Mouse (Mus musculus) embryonic facial prominence, embryonic 13.5 days (tissue): ENCODE results near the gene C87436. TPM values are rescaled to one million over a fixed set of nuclear protein-coding genes. Genes with fewer than 3 reads are reported as not detected.

Source experiments
- ATAC-seq: fragments of 200-750 bp; cut with Nextera tagmentation; 2 replicates; pipeline ENCODE4 v1.8.0; 2017; ENCODE audit warnings: low read depth; ENCODE audit not compliant: insufficient number of reproducible peaks, insufficient read depth, low FRiP score, low TSS enrichment
- H3K27ac ChIP-seq: fragments of 300-500 bp; sonication (generic); 2 replicates; pipeline ENCODE4 v1.5.1; 2015; ENCODE audit warnings: moderate library complexity, mild to moderate bottlenecking, inconsistent platforms
- H3K27me3 ChIP-seq: fragments of 300-500 bp; sonication (generic); 2 replicates; pipeline ENCODE4 v1.6.1; 2015; ENCODE audit warnings: mild to moderate bottlenecking, inconsistent platforms
- H3K36me3 ChIP-seq: fragments of 300-500 bp; sonication (generic); 2 replicates; pipeline ENCODE4 v1.6.1; 2015; ENCODE audit warnings: mild to moderate bottlenecking, inconsistent platforms
- H3K4me1 ChIP-seq: fragments of 300-500 bp; sonication (generic); 2 replicates; pipeline ENCODE4 v1.6.1; 2015; ENCODE audit warnings: inconsistent platforms
- H3K4me2 ChIP-seq: fragments of 300-500 bp; sonication (generic); 2 replicates; pipeline ENCODE4 v1.6.1; 2015; ENCODE audit warnings: moderate library complexity, mild to moderate bottlenecking, inconsistent platforms
- H3K4me3 ChIP-seq: fragments of 300-500 bp; sonication (generic); 2 replicates; pipeline ENCODE4 v1.5.1; 2015; ENCODE audit warnings: mild to moderate bottlenecking, inconsistent platforms
- H3K9ac ChIP-seq: fragments of 300-500 bp; sonication (generic); 2 replicates; pipeline ENCODE4 v1.6.1; 2015; ENCODE audit warnings: mild to moderate bottlenecking, inconsistent platforms
- H3K9me3 ChIP-seq: fragments of 300-500 bp; sonication (generic); 2 replicates; pipeline ENCODE4 v1.6.1; 2016; ENCODE audit warnings: inconsistent platforms
- WGBS: fragments of 180-500 bp; shearing (Covaris S2); methylation state at CpG from one replicate; pipeline ENCODE4 v1.1.7; 2015; ENCODE audit warnings: mixed read lengths; 5-methylcytosine and 5-hydroxymethylcytosine counted together
- polyA plus RNA-seq: library from polyadenylated mRNA; unstranded; fragments of >200 nt; fragmentation: Nextera tagmentation; extraction: Ambion mirVana; gene quantifications from 2 replicates; pipeline ENCODE4 v1.2.1, GENCODE M21; 2015

Gene C87436
- polyA plus RNA-seq = 27.9 and 31.4 TPM in 2 replicates

DNA sequence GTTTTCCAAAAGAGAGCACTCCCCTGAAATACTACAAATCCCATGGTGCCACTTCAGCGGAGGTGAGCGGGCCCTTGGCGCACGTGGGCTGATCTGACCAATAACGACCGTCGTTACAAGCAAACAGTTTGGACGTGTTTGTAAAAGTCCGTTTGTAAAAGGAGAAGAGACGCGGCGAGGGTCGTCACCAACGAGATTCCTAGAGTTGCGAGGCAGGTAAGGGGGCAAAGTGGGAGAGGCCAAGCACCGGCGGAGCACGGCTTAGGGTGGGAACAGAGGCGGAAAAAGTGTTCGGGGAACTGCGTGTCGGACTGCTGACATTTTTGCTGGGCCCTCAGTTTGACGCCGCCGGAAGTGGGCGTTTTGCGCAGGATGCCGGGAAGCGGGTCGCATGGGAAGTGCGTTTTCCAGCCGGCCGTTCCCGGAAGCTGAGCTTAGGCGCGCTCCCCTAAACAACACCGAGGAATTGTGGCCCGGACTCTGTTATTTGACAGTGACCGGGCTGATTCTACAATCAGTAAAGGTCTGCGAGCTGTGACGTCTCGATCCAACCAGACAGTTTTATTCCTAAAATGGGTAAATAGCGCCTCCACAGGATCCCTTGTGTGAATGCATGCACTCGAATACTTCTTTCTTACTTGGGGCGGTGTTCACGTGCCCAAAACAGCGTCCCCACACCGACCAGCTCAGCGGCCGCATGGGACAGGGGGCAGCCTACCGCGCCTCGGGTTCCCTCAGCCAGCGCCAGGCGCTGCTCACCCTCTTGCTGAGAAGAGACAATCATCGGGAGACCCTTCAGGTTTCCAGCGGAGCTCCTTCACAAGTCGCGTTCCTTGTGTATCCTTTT lies at the start of gene C87436:
TSS of gene C87436 (plus strand) at position 103 of the 847 bp plus-strand sequence.
- Histone ChIP-seq H3K36me3 (peaks cover 43% of the 10 kb centered on the region), H3K4me2 (peak within 1 kb of the TSS; percentile 81), H3K27ac (peak within 1 kb of the TSS; percentile 97), H3K9me3 (no peaks in the 10 kb centered on the region), H3K27me3 (no peaks in the 10 kb centered on the region), H3K9ac (peak within 1 kb of the TSS; percentile 91), H3K4me1 (peaks cover 6% of the 10 kb centered on the region), H3K4me3 (peak within 1 kb of the TSS; percentile 90)
- under 1% methylated on average over 59 of the region's 59 CpGs for WGBS
- peak; percentile 89 for ATAC-seq

DNA sequence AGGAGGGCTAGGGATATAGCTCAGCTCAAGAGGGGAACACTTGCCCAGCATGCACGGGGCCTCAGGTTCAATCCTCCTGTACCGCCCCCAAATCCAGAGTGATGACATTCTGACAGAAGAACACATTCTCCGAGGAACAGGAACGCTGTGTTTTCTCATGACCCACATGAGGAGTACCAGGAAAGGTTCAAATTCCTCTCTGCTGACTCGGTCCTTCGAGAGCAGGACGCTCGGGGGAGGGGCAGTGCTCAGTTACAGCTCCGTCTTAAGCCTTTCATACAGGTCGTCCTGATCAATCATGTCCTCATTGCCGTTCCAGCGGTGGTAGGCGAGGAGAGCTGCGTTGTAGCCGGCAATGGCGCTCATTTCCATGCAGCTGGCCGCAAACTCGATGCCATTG lies 49.7 kb upstream of the C87436 start:
- 86% methylated on average over 18 of the region's 18 CpGs for WGBS
- Histone ChIP-seq H3K9ac (no peak overlapping the region), H3K4me2 (no peak overlapping the region), H3K27ac (no peak overlapping the region), H3K4me3 (no peak overlapping the region), H3K9me3 (no peaks in the 10 kb centered on the region), H3K27me3 (no peaks in the 10 kb centered on the region), H3K4me1 (no peaks in the 10 kb centered on the region), H3K36me3 (peaks cover 81% of the 10 kb centered on the region)
- ATAC-seq = no peak

GRCm38 (mm10) chr6:86391326-86391725 lies 46.8 kb upstream of the C87436 start:
- no peaks in the 10 kb centered on the region for H3K9me3 ChIP-seq
- ATAC-seq = no peak
- H3K4me3 ChIP-seq = no peak overlapping the region
- no peaks in the 10 kb centered on the region for H3K27me3 ChIP-seq
- no peak overlapping the region for H3K9ac ChIP-seq
- no peak overlapping the region for H3K27ac ChIP-seq
- no peak overlapping the region for H3K4me2 ChIP-seq
- WGBS = 98% methylated on average over 5 of the region's 5 CpGs
- peaks cover 76% of the 10 kb centered on the region for H3K36me3 ChIP-seq
- H3K4me1 ChIP-seq = peaks cover 16% of the 10 kb centered on the region

DNA sequence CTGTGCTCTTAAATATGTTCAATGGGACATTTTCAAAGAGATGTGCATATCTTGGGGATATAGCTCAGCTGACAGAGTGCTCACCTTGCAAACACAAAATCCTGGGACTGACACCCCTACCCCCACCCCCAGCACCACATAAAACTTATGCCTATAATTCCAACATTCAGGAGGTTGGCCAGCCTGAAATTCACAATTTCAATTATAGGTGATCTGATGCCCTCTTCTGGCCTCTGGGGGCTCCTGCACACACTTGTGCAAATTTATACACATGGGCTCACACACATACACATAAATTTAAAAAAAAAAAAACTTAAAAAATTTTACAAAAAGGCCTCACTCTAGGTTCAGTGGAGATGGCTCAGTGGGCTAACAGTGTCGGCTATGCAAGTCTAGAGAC lies 45.0 kb upstream of the C87436 start:
- no peak overlapping the region for H3K27ac ChIP-seq
- WGBS = 86% methylated on average over 1 of the region's 1 CpGs
- no peaks in the 10 kb centered on the region for H3K9me3 ChIP-seq
- H3K4me3 ChIP-seq = no peak overlapping the region
- no peak overlapping the region for H3K9ac ChIP-seq
- peaks cover 22% of the 10 kb centered on the region for H3K4me1 ChIP-seq
- H3K27me3 ChIP-seq = no peaks in the 10 kb centered on the region
- H3K36me3 ChIP-seq = peaks cover 58% of the 10 kb centered on the region
- no peak overlapping the region for H3K4me2 ChIP-seq
- ATAC-seq = no peak

- Histone ChIP-seq H3K36me3 (peaks cover 48% of the 10 kb centered on the region), H3K27ac (no peak overlapping the region), H3K4me2 (no peak overlapping the region), H3K4me1 (peaks cover 22% of the 10 kb centered on the region), H3K4me3 (no peak overlapping the region), H3K27me3 (peaks cover 4% of the 10 kb centered on the region; the same call in 1 of the 2 replicates), H3K9ac (no peak overlapping the region), H3K9me3 (no peaks in the 10 kb centered on the region)
- no peak for ATAC-seq
- 79% methylated on average over 17 of the region's 17 CpGs for WGBS
These were observed 44.0 kb upstream of the C87436 start for GRCm38 (mm10) chr6:86394078-86394720.

- 79% methylated on average over 9 of the region's 9 CpGs for WGBS
- peak overlapping the region; percentile 40; the same call in 1 of the 2 replicates for H3K9ac ChIP-seq
These were observed 43.2 kb upstream of the C87436 start for GRCm38 (mm10) chr6:86395021-86395420.

DNA sequence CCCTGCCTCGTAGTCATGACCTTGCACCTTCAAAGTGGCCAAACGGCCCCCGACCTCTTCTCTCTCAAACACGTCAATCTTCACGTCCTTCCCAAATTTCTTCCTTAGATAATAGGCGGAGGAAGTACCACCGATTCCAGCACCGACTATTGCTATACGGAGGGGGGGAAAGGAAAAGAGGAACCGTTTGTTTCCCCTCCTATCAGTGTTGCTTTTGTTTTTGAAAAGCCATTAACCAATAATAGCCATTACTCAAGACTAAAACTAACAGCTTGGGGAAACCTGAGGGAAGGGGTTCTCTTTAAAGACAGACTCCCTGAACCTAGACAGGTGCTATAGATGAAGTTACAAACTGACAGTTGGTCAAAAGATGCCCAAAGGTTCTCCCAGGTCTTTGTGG lies 42.2 kb upstream of the C87436 start:
- Histone ChIP-seq H3K27me3 (peaks cover 4% of the 10 kb centered on the region; the same call in 1 of the 2 replicates), H3K4me1 (peaks cover 26% of the 10 kb centered on the region), H3K4me2 (peak overlapping the region; percentile 69), H3K27ac (no peak overlapping the region), H3K9me3 (no peaks in the 10 kb centered on the region), H3K9ac (peak overlapping the region; percentile 91), H3K36me3 (peaks cover 31% of the 10 kb centered on the region), H3K4me3 (peak overlapping the region; percentile 94)
- ATAC-seq = no peak
- WGBS = 37% methylated on average over 10 of the region's 10 CpGs

More at GRCm38 (mm10) chr6:86395021-86395420, 43.2 kb upstream of the C87436 start:
- no peak for ATAC-seq
- Histone ChIP-seq H3K4me3 (no peak overlapping the region; the same call in 1 of the 2 replicates), H3K4me1 (peaks cover 22% of the 10 kb centered on the region), H3K4me2 (peak overlapping the region; percentile 69), H3K27ac (no peak overlapping the region), H3K27me3 (peaks cover 4% of the 10 kb centered on the region; the same call in 1 of the 2 replicates), H3K36me3 (peaks cover 40% of the 10 kb centered on the region), H3K9me3 (no peaks in the 10 kb centered on the region)

GRCm38 (mm10) chr6:86396581-86397256 lies 41.5 kb upstream of the C87436 start, which contains the start of gene Pcyox1:
Gene Pcyox1 (minus strand): TSS chr6:86397154.
- peak within 1 kb of the TSS; percentile 94 for H3K4me3 ChIP-seq
- peaks cover 23% of the 10 kb centered on the region for H3K36me3 ChIP-seq
- peak within 1 kb of the TSS; percentile 69 for H3K4me2 ChIP-seq
- peak within 1 kb of the TSS; percentile 91 for H3K9ac ChIP-seq
- peaks cover 4% of the 10 kb centered on the region; the same call in 1 of the 2 replicates for H3K27me3 ChIP-seq
- under 1% methylated on average over 51 of the region's 51 CpGs for WGBS
- ATAC-seq = peak; percentile 87
- H3K27ac ChIP-seq = peak within 1 kb of the TSS; percentile 89
- H3K9me3 ChIP-seq = no peaks in the 10 kb centered on the region
- H3K4me1 ChIP-seq = peaks cover 27% of the 10 kb centered on the region

GRCm38 (mm10) chr6:86397257-86397980 lies 40.8 kb upstream of the C87436 start:
- 4% methylated on average over 14 of the region's 14 CpGs for WGBS
- H3K9me3 ChIP-seq = no peaks in the 10 kb centered on the region
- peaks cover 16% of the 10 kb centered on the region for H3K36me3 ChIP-seq
- ATAC-seq = no peak
- H3K9ac ChIP-seq = peak overlapping the region; percentile 91
- H3K4me2 ChIP-seq = peak overlapping the region; percentile 69
- peaks cover 4% of the 10 kb centered on the region; the same call in 1 of the 2 replicates for H3K27me3 ChIP-seq
- peaks cover 27% of the 10 kb centered on the region for H3K4me1 ChIP-seq
- peak overlapping the region; percentile 94 for H3K4me3 ChIP-seq
- peak overlapping the region; percentile 89 for H3K27ac ChIP-seq

DNA sequence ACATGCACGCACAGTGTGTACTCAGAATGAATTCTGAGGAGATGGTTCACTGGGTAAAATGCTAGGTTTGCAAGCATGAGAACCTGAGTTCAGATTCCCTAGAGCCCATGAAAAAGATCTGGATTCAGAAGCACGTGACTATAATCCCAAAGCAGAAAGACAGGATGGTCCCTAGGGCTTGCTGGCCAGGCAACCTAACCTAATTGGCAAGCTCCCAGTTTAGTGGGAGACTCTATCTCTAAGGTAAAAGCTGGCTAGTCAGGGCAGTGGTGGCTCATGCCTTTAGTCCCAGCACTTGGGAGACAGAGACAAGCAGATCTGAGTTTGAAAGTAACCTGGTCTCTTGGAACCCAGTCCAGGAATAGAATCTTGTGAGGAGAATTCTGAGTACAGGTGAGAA lies 39.2 kb upstream of the C87436 start:
- H3K4me1 ChIP-seq = peaks cover 27% of the 10 kb centered on the region
- H3K27me3 ChIP-seq = peaks cover 4% of the 10 kb centered on the region; the same call in 1 of the 2 replicates
- no peak for ATAC-seq

More for the DNA sequence above, 39.2 kb upstream of the C87436 start:
- no peak overlapping the region for H3K4me2 ChIP-seq
- H3K4me3 ChIP-seq = no peak overlapping the region
- WGBS = 75% methylated on average over 2 of the region's 2 CpGs
- no peak overlapping the region for H3K27ac ChIP-seq
- H3K9ac ChIP-seq = no peak overlapping the region
- no peaks in the 10 kb centered on the region for H3K9me3 ChIP-seq
- peaks cover 4% of the 10 kb centered on the region for H3K36me3 ChIP-seq
